Comparison of ENCODE assay signal across 30 mouse cellular contexts in the genomic region with DNA sequence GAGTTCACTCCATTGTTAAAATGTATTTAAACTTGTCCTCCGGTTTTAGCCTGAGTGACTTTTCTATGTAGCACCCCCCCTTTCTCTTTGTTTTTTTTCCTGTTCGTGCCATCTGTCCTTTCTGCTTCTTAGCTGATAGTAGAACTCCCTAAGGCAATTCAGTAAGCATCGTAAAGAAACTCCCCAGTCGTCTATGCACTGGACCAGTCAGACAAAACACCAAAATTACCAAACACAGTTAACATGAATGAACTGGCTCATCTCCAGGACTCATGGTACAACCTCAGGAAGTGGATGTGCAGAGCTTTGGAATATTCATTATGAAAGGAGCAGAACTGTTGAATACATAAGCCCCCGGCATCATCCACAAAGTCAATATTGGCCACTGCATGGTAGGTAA.
DNase-seq lines count a peak whose midpoint lies in the region; ATAC-seq and TF ChIP-seq lines count a peak whose summit lies in the region.
"Had no signal": no experiment of that assay in that cellular context is flagged by ENCODE, and none has a peak within 500 bp of the region (broad histone marks: within the 10 kb centered on the region; RNA-seq: fewer than 3 reads in every experiment).

No protein-coding gene starts in this region.

- H3K9ac ChIP-seq in forebrain, embryonic 15.5 days (replicated peaks): no peak overlapping the region
- H3K9ac ChIP-seq in midbrain, embryonic 15.5 days: no peak overlapping the region
- H3K9ac ChIP-seq in midbrain, embryonic 11.5 days (ENCODE audit: low read length): no peak overlapping the region
- H3K9ac ChIP-seq: embryonic facial prominence, embryonic 15.5 days; heart, embryonic 15.5 days; hindbrain, embryonic 13.5 days; kidney, embryonic 15.5 days; limb, embryonic 15.5 days; liver, embryonic 13.5 days had no signal

- peak; percentile 65 for ATAC-seq in forebrain, embryonic 15.5 days (replicated peaks)
- peak; percentile 24; the same call in 1 of the 2 replicates for ATAC-seq in midbrain, embryonic 15.5 days (replicated peaks)
- ATAC-seq in midbrain, embryonic 11.5 days (ENCODE audit: low FRiP score): no peak
- no peak for ATAC-seq in megakaryocyte-erythroid progenitor cell, adult 5-6 weeks (replicated peaks; ENCODE audit: low FRiP score, low TSS enrichment, poor library complexity, severe bottlenecking)
- ATAC-seq: activated CD4-positive, CD25-positive, alpha-beta regulatory T cell, adult 4 months; inflammation-experienced regulatory T-cells, adult 6 months; lung, postnatal 0 days had no signal

- no peaks in the 10 kb centered on the region for H3K27me3 ChIP-seq in forebrain, embryonic 15.5 days
- no peaks in the 10 kb centered on the region for H3K27me3 ChIP-seq in forebrain, embryonic 10.5 days (ENCODE audit: poor library complexity, severe bottlenecking)
- no peaks in the 10 kb centered on the region for H3K27me3 ChIP-seq in midbrain, embryonic 15.5 days (replicated peaks)
- no peaks in the 10 kb centered on the region for H3K27me3 ChIP-seq in midbrain, embryonic 11.5 days (ENCODE audit: control insufficient read depth, insufficient read depth, low read length)
- H3K27me3 ChIP-seq: CH12.LX; embryonic facial prominence, embryonic 15.5 days; heart, embryonic 15.5 days; hindbrain, embryonic 13.5 days; kidney, embryonic 15.5 days; limb, embryonic 15.5 days; liver, embryonic 13.5 days; megakaryocyte, embryonic 14.5 days had no signal

- peaks cover 13% of the 10 kb centered on the region; the same call in 1 of the 2 replicates for H3K4me1 ChIP-seq in forebrain, embryonic 15.5 days
- H3K4me1 ChIP-seq in forebrain, embryonic 10.5 days: no peaks in the 10 kb centered on the region
- no peaks in the 10 kb centered on the region for H3K4me1 ChIP-seq in midbrain, embryonic 15.5 days
- H3K4me1 ChIP-seq in midbrain, embryonic 11.5 days (ENCODE audit: control insufficient read depth, insufficient read depth, low read length): no peaks in the 10 kb centered on the region
- H3K4me1 ChIP-seq in cortical plate, adult 2 months (ENCODE audit: control insufficient read depth, insufficient read depth, low read length): peaks cover 2% of the 10 kb centered on the region
- H3K4me1 ChIP-seq: embryonic facial prominence, embryonic 15.5 days; heart, embryonic 10.5 days; heart, embryonic 15.5 days; kidney, embryonic 15.5 days; limb, embryonic 10.5 days; limb, embryonic 15.5 days; liver, embryonic 13.5 days; megakaryocyte, embryonic 14.5 days had no signal

- no peak overlapping the region for H3K4me2 ChIP-seq in forebrain, embryonic 15.5 days (replicated peaks)
- no peak overlapping the region for H3K4me2 ChIP-seq in midbrain, embryonic 15.5 days
- H3K4me2 ChIP-seq in midbrain, embryonic 11.5 days: no peak overlapping the region
- H3K4me2 ChIP-seq: embryonic facial prominence, embryonic 15.5 days; heart, embryonic 15.5 days; hindbrain, embryonic 13.5 days; kidney, embryonic 15.5 days; limb, embryonic 15.5 days; liver, embryonic 13.5 days had no signal

- H3K9me3 ChIP-seq in forebrain, embryonic 15.5 days: no peaks in the 10 kb centered on the region
- H3K9me3 ChIP-seq in forebrain, embryonic 10.5 days: no peaks in the 10 kb centered on the region
- H3K9me3 ChIP-seq in midbrain, embryonic 15.5 days: no peaks in the 10 kb centered on the region
- no peaks in the 10 kb centered on the region for H3K9me3 ChIP-seq in midbrain, embryonic 11.5 days (ENCODE audit: control insufficient read depth, low read length)
- H3K9me3 ChIP-seq: embryonic facial prominence, embryonic 15.5 days; heart, embryonic 10.5 days; heart, embryonic 15.5 days; hindbrain, embryonic 13.5 days; kidney, embryonic 15.5 days; limb, embryonic 10.5 days; limb, embryonic 15.5 days; liver, embryonic 13.5 days; megakaryocyte, embryonic 14.5 days had no signal

- no peaks in the 10 kb centered on the region for H3K36me3 ChIP-seq in forebrain, embryonic 15.5 days
- H3K36me3 ChIP-seq in forebrain, embryonic 10.5 days (replicated peaks): no peaks in the 10 kb centered on the region
- no peaks in the 10 kb centered on the region for H3K36me3 ChIP-seq in midbrain, embryonic 15.5 days (replicated peaks)
- H3K36me3 ChIP-seq in midbrain, embryonic 11.5 days (ENCODE audit: control insufficient read depth, insufficient read depth, low read length): no peaks in the 10 kb centered on the region
- H3K36me3 ChIP-seq: embryonic facial prominence, embryonic 15.5 days; heart, embryonic 10.5 days; heart, embryonic 15.5 days; hindbrain, embryonic 13.5 days; kidney, embryonic 15.5 days; limb, embryonic 10.5 days; limb, embryonic 15.5 days; liver, embryonic 13.5 days had no signal

- H3K4me3 ChIP-seq in forebrain, embryonic 15.5 days: no peak overlapping the region
- no peak overlapping the region for H3K4me3 ChIP-seq in forebrain, embryonic 10.5 days
- H3K4me3 ChIP-seq in midbrain, embryonic 15.5 days: no peak overlapping the region
- no peak overlapping the region for H3K4me3 ChIP-seq in midbrain, embryonic 11.5 days (ENCODE audit: low read depth, low read length)
- H3K4me3 ChIP-seq in cortical plate, adult 2 months (ENCODE audit: insufficient read depth, low read length): no peak overlapping the region
- H3K4me3 ChIP-seq: embryonic facial prominence, embryonic 15.5 days; heart, embryonic 10.5 days; heart, embryonic 15.5 days; hindbrain, embryonic 13.5 days; kidney, embryonic 15.5 days; limb, embryonic 10.5 days; limb, embryonic 15.5 days; liver, embryonic 13.5 days; megakaryocyte, embryonic 14.5 days had no signal

- DNase-seq in forebrain, embryonic 10.5 days (ENCODE audit: extremely low spot score, low spot score): no peak
- no peak for DNase-seq in midbrain, embryonic 11.5 days (ENCODE audit: low spot score, missing footprints)
- peak; percentile 27 for DNase-seq in telencephalon, adult 2 months (ENCODE audit: low read depth, low spot score)
- DNase-seq: adrenal gland, adult 2 months; adrenal gland, postnatal 36 days; gastrocnemius, postnatal 25 days; kidney, adult 11 months; kidney, postnatal 25 days; liver, embryonic 13.5 days; lung, adult 18-20 months; lung, postnatal 4 days; retina, postnatal 1 day; right cerebral cortex, postnatal 14 days; thymus, postnatal 25 days had no signal

- H3K27ac ChIP-seq in forebrain, embryonic 15.5 days (replicated peaks): peak overlapping the region; percentile 55
- no peak overlapping the region for H3K27ac ChIP-seq in forebrain, embryonic 10.5 days
- no peak overlapping the region for H3K27ac ChIP-seq in midbrain, embryonic 15.5 days
- H3K27ac ChIP-seq in midbrain, embryonic 11.5 days (ENCODE audit: low read depth, low read length): no peak overlapping the region
- 0 out of 2 replicates have a peak overlapping the region, but pooled peaks have one; percentile 78 for H3K27ac ChIP-seq in cortical plate, adult 2 months (ENCODE audit: insufficient read depth, low read length)
- H3K27ac ChIP-seq: embryonic facial prominence, embryonic 15.5 days; heart, embryonic 10.5 days; heart, embryonic 15.5 days; hindbrain, embryonic 13.5 days; kidney, embryonic 15.5 days; limb, embryonic 10.5 days; limb, embryonic 15.5 days; liver, embryonic 13.5 days had no signal

- no peak for TF ChIP-seq CTCF in cortical plate, adult 2 months (IDR thresholded peaks at IDR 0.05; ENCODE audit: extremely low read depth, insufficient read depth, low read length)

- no peak for TF ChIP-seq POLR2A in cortical plate, adult 2 months (IDR thresholded peaks at IDR 0.05; ENCODE audit: extremely low read depth, insufficient read depth, low read length)

- 48% methylated on average over 5 of the region's 5 CpGs for WGBS in forebrain, embryonic 15.5 days
- WGBS in forebrain, embryonic 10.5 days: 78% methylated on average over 5 of the region's 5 CpGs
- 50% methylated on average over 5 of the region's 5 CpGs for WGBS in midbrain, embryonic 15.5 days
- 69% methylated on average over 5 of the region's 5 CpGs for WGBS in midbrain, embryonic 11.5 days

Comparison
In these comparisons a context has a peak if more than half of its experiments do, and no peak if none do; other contexts are left out.
1. ATAC-seq: peak in forebrain, embryonic 15.5 days (single experiment) and midbrain, embryonic 15.5 days (single experiment); none in midbrain, embryonic 11.5 days (single experiment) and megakaryocyte-erythroid progenitor cell, adult 5-6 weeks (single experiment).
2. H3K27ac ChIP-seq: peak in forebrain, embryonic 15.5 days (single experiment) and cortical plate, adult 2 months (single experiment); none in forebrain, embryonic 10.5 days (single experiment), midbrain, embryonic 15.5 days (single experiment) and midbrain, embryonic 11.5 days (single experiment).